Mouse (Mus musculus) intestine, embryonic 14.5 days (tissue): ENCODE results near the gene Bcdin3d. TPM values are rescaled to one million over a fixed set of nuclear protein-coding genes. Genes with fewer than 3 reads are reported as not detected.
A peak's percentile ranks its signal among the peaks of the same experiment; 100 is the strongest.

Source experiments
- ATAC-seq: fragments of 200-750 bp; cut with Nextera tagmentation; replicated peaks from 2 replicates; pipeline ENCODE4 v1.8.0; 2017; ENCODE audit warnings: low read depth, moderate number of reproducible peaks, moderate TSS enrichment, moderate library complexity; ENCODE audit not compliant: low FRiP score, low TSS enrichment
- DNase-seq: peaks from one replicate; pipeline ENCODE4 v3.0.0-alpha.2; 2018; ENCODE audit warnings: low spot score
- H3K27ac ChIP-seq: fragments of 300-500 bp; sonication (generic); 2 replicates; pipeline ENCODE4 v1.5.1; 2014; ENCODE audit warnings: low read depth, mild to moderate bottlenecking, control low read depth
- H3K27me3 ChIP-seq: fragments of 300-500 bp; sonication (generic); replicated peaks from 2 replicates; pipeline ENCODE4 v1.6.1; 2014; ENCODE audit warnings: low read length, control low read depth; ENCODE audit not compliant: control insufficient read depth, insufficient read depth
- H3K36me3 ChIP-seq: fragments of 300-500 bp; sonication (generic); 2 replicates; pipeline ENCODE4 v1.6.1; 2014; ENCODE audit warnings: low read length, control low read depth; ENCODE audit not compliant: control insufficient read depth, insufficient read depth
- H3K4me1 ChIP-seq: fragments of 300-500 bp; sonication (generic); replicated peaks from 2 replicates; pipeline ENCODE4 v1.6.1; 2014; ENCODE audit warnings: low read length, control low read depth, mixed read lengths; ENCODE audit not compliant: control insufficient read depth, insufficient read depth
- H3K4me2 ChIP-seq: fragments of 300-500 bp; sonication (generic); 2 replicates; pipeline ENCODE4 v1.6.1; 2014; ENCODE audit warnings: low read length
- H3K4me3 ChIP-seq: fragments of 300-500 bp; sonication (generic); 2 replicates; pipeline ENCODE4 v1.5.1; 2014; ENCODE audit warnings: low read depth, low read length, control low read depth, mixed read lengths
- H3K9ac ChIP-seq: fragments of 300-500 bp; sonication (generic); 2 replicates; pipeline ENCODE4 v1.6.1; 2014; ENCODE audit warnings: mild to moderate bottlenecking, low read length
- H3K9me3 ChIP-seq: fragments of 300-500 bp; sonication (generic); 2 replicates; pipeline ENCODE4 v1.6.1; 2016; ENCODE audit warnings: low read length, control low read depth; ENCODE audit not compliant: control insufficient read depth
- WGBS: fragments of 180-500 bp; shearing (Covaris S2); extraction: QIAGEN DNeasy Blood & Tissue Kit; methylation state at CpG from one replicate; pipeline ENCODE4 v1.1.7; 2014; 5-methylcytosine and 5-hydroxymethylcytosine counted together
- polyA plus RNA-seq: library from polyadenylated mRNA; unstranded; fragments of >200 nt; fragmentation: Nextera tagmentation; extraction: Ambion mirVana; gene quantifications from 2 replicates; pipeline ENCODE4 v1.2.1, GENCODE M21; 2014

The Bcdin3d gene
- polyA plus RNA-seq = 12.4 and 13.7 TPM in 2 replicates

GRCm38 (mm10) chr15:99474576-99474926 lies at the start of gene Bcdin3d:
Bcdin3d (minus strand) TSS chr15:99474730.
- Histone ChIP-seq H3K4me2 (peak within 1 kb of the TSS; percentile 82), H3K27me3 (no peaks in the 10 kb centered on the region), H3K36me3 (peaks cover 11% of the 10 kb centered on the region; the same call in 1 of the 2 replicates), H3K27ac (peak within 1 kb of the TSS; percentile 96), H3K4me3 (peak within 1 kb of the TSS; percentile 82), H3K9me3 (no peaks in the 10 kb centered on the region), H3K9ac (peak within 1 kb of the TSS; percentile 87), H3K4me1 (peaks cover 10% of the 10 kb centered on the region)
- WGBS = 1% methylated on average over 26 of the region's 26 CpGs
- DNase-seq = no peak
- peak; percentile 86 for ATAC-seq

- H3K9ac ChIP-seq = no peak overlapping the region
- H3K4me3 ChIP-seq = no peak overlapping the region
- ATAC-seq (no peak), DNase-seq (no peak)
- H3K27ac ChIP-seq = no peak overlapping the region
- H3K9me3 ChIP-seq = no peaks in the 10 kb centered on the region
- no peaks in the 10 kb centered on the region for H3K36me3 ChIP-seq
- WGBS = 65% methylated on average over 7 of the region's 7 CpGs
- H3K27me3 ChIP-seq = 0 out of 2 replicates have a peak, but pooled peaks cover 2% of the 10 kb centered on the region
- H3K4me2 ChIP-seq = no peak overlapping the region
- H3K4me1 ChIP-seq = no peaks in the 10 kb centered on the region
These were observed 45.8 kb upstream of the Bcdin3d start for GRCm38 (mm10) chr15:99520306-99520705.

GRCm38 (mm10) chr15:99519626-99520025 lies 45.1 kb upstream of the Bcdin3d start:
- H3K36me3 ChIP-seq = no peaks in the 10 kb centered on the region
- H3K27me3 ChIP-seq = 0 out of 2 replicates have a peak, but pooled peaks cover 2% of the 10 kb centered on the region
- H3K4me1 ChIP-seq = no peaks in the 10 kb centered on the region
- DNase-seq (no peak), ATAC-seq (no peak)
- H3K9me3 ChIP-seq = no peaks in the 10 kb centered on the region
- no peak overlapping the region for H3K27ac ChIP-seq
- WGBS = 95% methylated on average over 9 of the region's 9 CpGs
- no peak overlapping the region for H3K4me2 ChIP-seq
- no peak overlapping the region for H3K9ac ChIP-seq
- H3K4me3 ChIP-seq = no peak overlapping the region

GRCm38 (mm10) chr15:99517715-99518114 lies 43.2 kb upstream of the Bcdin3d start:
- no peak for DNase-seq

GRCm38 (mm10) chr15:99516715-99517114 lies 42.2 kb upstream of the Bcdin3d start:
- Histone ChIP-seq H3K9ac (no peak overlapping the region), H3K4me1 (no peaks in the 10 kb centered on the region), H3K9me3 (no peaks in the 10 kb centered on the region), H3K27me3 (no peaks in the 10 kb centered on the region), H3K4me2 (no peak overlapping the region), H3K36me3 (no peaks in the 10 kb centered on the region), H3K4me3 (no peak overlapping the region), H3K27ac (no peak overlapping the region)
- DNase-seq = no peak
- WGBS = 35% methylated on average over 8 of the region's 8 CpGs
- ATAC-seq = no peak

More at GRCm38 (mm10) chr15:99517715-99518114, 43.2 kb upstream of the Bcdin3d start:
- WGBS = 71% methylated on average over 7 of the region's 7 CpGs
- Histone ChIP-seq H3K4me3 (no peak overlapping the region), H3K27me3 (no peaks in the 10 kb centered on the region), H3K4me2 (no peak overlapping the region), H3K27ac (no peak overlapping the region), H3K9me3 (no peaks in the 10 kb centered on the region), H3K9ac (no peak overlapping the region), H3K4me1 (no peaks in the 10 kb centered on the region), H3K36me3 (no peaks in the 10 kb centered on the region)
- no peak for ATAC-seq

GRCm38 (mm10) chr15:99511797-99512525 lies 37.4 kb upstream of the Bcdin3d start:
- 80% methylated on average over 15 of the region's 15 CpGs for WGBS
- Histone ChIP-seq H3K9me3 (no peaks in the 10 kb centered on the region), H3K36me3 (no peaks in the 10 kb centered on the region), H3K4me3 (no peak overlapping the region), H3K4me1 (no peaks in the 10 kb centered on the region), H3K27ac (no peak overlapping the region), H3K9ac (no peak overlapping the region), H3K27me3 (no peaks in the 10 kb centered on the region), H3K4me2 (no peak overlapping the region)
- ATAC-seq (no peak), DNase-seq (no peak)

GRCm38 (mm10) chr15:99510621-99511020 lies 36.1 kb upstream of the Bcdin3d start:
- H3K27me3 ChIP-seq = no peaks in the 10 kb centered on the region
- no peak overlapping the region for H3K27ac ChIP-seq
- no peaks in the 10 kb centered on the region for H3K4me1 ChIP-seq
- H3K4me3 ChIP-seq = no peak overlapping the region
- no peaks in the 10 kb centered on the region for H3K9me3 ChIP-seq
- no peak for DNase-seq
- ATAC-seq = no peak
- 80% methylated on average over 3 of the region's 3 CpGs for whole genome bisulfite sequencing
- H3K9ac ChIP-seq = no peak overlapping the region
- H3K36me3 ChIP-seq = no peaks in the 10 kb centered on the region
- H3K4me2 ChIP-seq = no peak overlapping the region

- Histone ChIP-seq H3K9ac (no peak overlapping the region), H3K4me1 (0 out of 2 replicates have a peak, but pooled peaks cover 5% of the 10 kb centered on the region), H3K27ac (no peak overlapping the region), H3K4me2 (no peak overlapping the region), H3K36me3 (no peaks in the 10 kb centered on the region), H3K27me3 (no peaks in the 10 kb centered on the region), H3K4me3 (no peak overlapping the region), H3K9me3 (no peaks in the 10 kb centered on the region)
- ATAC-seq (no peak), DNase-seq (no peak)
- WGBS = 52% methylated on average over 7 of the region's 7 CpGs
These were observed 35.3 kb upstream of the Bcdin3d start for GRCm38 (mm10) chr15:99509840-99510239.
